Mouse (Mus musculus): Measurements from ENCODE around the gene Lonp2.

Lonp2 gene

DNA sequence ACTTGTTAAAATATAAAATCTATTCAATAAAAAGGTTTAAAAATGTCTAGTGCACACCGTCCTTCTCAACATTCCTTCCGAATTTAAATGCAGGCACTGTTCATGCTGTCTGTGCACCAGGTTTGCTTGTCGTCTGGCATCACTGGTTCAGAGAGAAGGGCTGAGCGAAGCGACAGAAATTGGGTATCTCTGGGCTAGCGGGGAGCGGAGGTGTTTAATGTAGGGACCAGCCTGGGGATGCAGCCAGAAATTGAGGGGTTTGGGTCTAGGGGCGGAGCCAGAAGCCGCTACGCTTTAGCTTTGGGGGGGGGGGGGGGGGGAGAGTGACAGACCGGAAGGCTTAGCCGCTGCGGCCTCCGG lies 312 bp upstream of the Lonp2 start:
- DNase-seq (ENCODE audit: low spot score in 2 of 2): no peak

DNA sequence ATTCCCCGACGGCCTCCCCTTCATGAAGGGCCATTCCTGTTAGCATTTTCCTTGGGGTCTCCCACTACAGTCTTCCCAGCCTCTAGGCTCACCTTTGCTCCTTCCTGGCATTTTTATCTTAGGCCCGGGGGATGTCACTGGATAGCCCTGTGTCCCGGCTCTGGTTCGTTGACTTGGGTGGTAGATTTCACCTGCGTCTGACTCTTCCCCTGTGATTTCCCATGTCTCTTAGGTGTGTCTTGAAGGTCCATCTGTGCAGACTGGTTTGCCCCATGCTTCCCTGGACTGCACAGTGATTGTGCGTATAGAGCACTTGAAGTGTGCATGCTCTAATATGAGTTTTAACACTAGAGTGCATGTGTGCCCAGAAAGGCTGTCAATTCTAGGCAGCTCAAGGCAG lies 1.1 kb downstream of the Lonp2 start:
- DNase-seq (ENCODE audit: low spot score in 2 of 2): no peak

DNA sequence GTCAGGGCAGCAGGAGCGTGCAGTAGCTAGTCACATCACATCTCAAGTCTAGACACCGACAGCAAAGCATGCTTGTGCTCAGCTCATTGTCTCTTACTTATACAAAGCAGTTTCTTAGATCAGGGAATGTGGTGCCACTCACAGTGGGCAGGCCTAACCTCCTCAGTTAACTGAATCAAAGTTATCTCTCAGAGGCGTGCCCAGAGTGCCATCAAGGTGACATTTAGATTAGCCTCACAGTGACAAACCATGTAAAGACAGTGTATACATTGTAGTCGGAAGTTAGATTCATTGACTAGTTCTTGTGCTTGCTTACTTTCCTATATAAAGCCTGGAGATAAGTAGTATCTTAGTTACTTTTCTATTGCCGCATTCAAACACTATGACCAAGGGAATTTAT lies 6.4 kb downstream of the Lonp2 start:
- DNase-seq (ENCODE audit: low spot score in 2 of 2): no peak

DNA sequence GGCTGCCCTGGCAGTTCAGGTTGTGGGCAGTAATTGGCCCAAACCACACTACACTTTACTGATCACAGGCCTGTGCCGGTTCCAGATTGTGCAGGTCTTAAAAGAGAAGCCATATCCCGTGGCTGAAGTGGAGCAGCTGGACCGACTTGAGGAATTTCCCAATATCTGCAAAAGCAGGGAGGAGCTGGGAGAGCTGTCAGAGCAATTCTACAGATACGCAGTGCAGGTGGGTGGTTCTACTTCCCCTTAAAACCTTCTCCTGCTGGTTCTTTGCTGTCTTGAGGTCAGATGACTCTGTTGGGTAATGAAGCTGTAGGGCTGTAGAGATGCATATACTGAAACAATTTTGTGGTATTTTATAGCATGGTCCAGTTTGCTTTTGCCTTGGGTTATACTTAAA lies 7.6 kb downstream of the Lonp2 start:
- no peak for DNase-seq (ENCODE audit: low spot score in 2 of 2)

DNA sequence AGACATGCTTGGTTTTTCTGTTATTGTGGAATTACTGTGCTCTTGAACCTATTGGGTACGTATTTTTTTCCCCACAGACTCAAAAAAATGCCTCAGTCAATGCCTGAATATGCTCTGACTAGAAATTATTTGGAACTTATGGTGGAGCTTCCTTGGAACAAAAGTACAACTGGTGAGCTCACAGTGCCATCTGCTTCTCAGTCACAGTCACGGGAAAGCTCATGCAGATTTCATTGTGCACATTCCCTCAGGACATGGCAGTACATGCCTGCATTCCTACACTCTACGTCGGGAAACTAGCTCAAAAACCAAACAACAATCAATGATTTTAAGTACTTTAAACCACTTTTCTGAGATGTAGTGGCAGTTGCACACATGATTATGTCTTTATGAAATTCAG lies 14.0 kb downstream of the Lonp2 start:
- DNase-seq (ENCODE audit: low spot score in 2 of 2): no peak

DNA sequence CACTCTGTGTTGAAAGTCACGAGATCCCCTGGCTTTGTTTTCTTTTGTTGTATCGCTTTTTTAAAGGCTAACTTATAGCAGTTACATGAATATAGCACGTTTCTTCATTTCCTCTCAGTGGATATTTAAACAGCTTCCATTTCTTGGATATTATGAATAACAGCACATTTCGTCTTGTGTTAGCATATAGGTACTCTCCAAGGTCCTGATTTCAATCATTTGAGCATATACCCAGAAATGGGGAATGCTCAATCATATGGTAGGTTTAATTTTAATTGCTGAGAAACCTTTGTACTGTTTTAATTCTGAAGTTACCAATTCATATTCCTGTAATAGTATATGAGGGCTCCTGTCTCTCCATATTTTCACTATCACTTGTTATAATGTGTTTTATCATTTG lies 15.1 kb downstream of the Lonp2 start:
- no peak for DNase-seq (ENCODE audit: low spot score in 2 of 2)

DNA sequence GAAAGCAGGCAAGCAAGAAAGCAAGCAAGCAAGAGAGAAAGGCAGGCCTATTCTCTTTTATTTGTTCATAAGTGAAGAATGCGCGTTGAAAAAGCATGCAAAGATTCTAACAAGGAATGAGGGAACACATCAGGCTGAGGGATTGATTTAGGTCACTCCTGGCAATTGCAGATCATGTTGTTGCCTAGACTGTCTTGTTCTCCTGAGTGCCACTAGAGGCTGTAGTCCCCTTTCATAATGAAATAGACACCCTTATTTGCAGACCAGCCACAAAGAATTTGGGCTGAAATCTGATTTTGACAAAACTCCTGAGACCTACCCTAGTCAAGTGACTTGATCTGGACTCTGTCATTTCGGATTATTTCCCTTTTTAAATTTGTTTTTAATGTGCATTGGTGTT lies 18.8 kb downstream of the Lonp2 start:
- DNase-seq (ENCODE audit: low spot score in 2 of 2): no peak

DNA sequence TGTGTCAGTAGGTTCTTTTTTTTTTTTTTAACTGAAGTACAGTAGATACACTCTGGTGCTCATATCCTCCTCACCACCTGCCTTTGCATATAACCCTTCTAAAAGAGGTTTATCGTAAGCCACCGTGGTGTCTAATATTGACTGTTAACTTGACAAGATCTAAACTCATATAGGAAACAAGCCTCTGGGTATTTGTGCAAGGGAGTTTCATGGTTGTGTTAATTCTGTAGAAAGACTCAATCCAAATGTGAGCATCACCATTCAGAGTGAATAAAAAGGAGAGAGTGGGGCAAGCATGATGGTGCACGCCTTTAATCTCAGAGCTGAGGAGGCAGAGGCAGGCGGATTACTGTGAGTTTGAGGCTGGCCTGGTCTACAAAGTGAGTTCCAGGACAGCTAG lies 20.8 kb downstream of the Lonp2 start:
- no peak for DNase-seq (ENCODE audit: low spot score in 2 of 2)

DNA sequence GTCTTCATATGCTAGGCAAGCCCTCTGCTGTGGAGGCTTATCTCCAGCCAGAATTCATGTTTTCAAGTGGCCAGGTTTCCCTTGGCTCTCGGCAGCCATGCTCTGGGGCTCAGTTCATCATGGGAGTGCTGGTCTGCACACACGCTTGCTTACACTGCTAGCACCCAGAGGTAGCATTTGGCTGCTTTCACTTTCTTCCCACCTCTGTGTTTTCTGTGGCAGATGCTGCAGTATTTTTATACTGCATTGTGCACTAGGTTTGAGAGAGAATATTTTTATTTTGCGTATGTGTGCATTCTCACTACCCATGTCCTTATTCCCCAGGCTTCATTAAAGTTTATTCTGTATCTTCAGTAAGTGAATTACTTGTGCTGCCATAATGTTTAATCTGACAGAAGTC lies 23.9 kb downstream of the Lonp2 start:
- no peak for DNase-seq (ENCODE audit: low spot score in 2 of 2)

DNA sequence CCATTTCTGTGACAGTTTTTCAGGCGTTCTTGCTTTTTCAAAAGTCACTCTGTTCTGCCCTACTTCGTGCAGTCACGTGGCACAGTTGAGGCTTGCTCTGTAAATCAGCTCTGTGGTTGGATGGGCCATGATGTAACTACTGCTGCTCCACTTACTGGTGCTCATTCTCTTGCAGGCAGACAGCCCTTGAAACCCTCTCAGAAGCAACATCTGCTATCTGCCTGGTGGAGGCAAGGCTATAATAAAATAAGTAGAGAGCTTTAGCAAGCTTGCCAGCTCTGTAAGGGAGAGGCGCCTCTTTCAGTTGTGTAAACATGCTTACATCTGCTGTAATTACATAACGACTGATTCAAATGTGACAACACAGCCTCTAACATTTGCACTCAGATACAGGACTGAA lies 27.6 kb downstream of the Lonp2 start:
- peak; percentile 29 to 58 for DNase-seq (ENCODE audit: low spot score in 2 of 2)

DNA sequence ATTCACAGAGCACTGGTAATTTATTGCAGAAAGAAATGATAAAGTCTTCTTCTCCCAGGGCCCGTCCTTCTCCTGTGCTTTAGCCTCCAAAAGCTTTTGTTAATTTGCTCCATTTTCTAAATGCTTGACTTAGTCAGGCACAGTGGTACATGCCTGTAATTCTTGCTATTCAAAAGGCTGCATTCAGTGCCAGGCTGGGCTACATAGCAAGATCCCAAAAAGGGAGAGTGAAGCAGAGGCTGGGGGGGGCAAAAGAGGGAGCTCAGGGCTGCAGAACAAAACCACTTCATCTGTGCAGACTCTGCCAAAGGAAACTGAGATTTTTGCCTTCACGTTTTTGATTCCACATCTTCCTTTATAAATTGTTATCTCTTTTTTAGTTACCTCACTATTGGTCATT lies 28.7 kb downstream of the Lonp2 start:
- DNase-seq (ENCODE audit: low spot score in 2 of 2): no peak

DNA sequence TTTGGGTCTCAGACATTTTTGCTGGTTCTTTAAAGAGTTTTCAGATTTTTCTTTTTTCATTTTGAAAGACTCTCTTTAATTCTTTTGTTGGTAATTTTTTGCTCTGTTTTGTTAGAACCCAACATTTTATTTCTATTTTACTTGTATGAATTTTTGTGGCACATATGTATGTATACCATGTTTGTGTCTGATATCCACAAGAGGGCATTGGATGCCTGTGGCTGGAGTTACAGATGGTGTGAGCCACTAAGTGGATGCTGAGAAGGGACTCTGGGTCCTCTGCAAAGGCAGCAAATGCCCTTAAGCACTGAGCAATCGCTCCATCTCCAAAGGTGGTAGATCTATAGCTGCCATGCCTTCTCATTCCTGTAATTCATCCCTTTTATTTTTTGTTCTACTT lies 30.7 kb downstream of the Lonp2 start:
- DNase-seq (ENCODE audit: low spot score in 2 of 2): no peak

DNA sequence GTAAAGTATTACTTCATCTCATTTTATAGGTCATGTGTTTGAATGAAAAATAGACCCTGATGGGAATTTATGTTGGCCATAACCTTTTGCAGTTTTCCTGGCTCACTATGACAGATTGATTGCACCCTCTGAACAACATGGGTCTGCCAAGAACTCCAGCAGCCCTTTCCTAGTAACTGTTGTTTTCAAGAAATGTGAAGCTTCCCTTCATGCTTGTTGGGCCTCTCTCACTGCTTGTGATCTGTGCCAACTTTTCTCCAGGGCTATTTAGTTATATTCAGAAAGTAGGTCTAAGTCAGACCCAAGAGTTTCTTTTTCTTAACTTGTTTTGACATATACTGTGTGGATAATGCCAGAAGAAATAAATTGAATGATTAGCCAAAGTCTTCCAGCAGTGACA lies 44.9 kb downstream of the Lonp2 start:
- no peak for DNase-seq (ENCODE audit: low spot score in 2 of 2)

DNA sequence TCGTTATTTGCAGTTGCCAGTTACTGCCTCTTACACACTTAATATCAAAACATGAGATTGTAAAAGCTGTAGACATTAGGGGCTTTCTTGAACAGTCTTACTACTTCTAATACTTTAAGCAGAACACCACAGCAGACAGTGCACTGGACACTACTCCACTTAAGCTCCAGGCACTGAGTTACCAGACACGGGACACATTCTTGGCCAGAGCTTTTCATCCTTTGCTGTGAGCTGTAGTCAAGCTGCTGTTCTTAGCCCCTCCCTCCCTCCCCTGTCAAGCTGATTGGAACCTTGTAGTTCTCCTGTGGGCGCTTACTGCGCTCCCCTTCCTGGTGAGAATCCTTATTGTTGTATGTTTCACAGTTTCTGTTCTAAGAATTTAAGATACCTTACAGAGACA lies 45.4 kb downstream of the Lonp2 start:
- no peak for DNase-seq (ENCODE audit: low spot score in 2 of 2)

DNA sequence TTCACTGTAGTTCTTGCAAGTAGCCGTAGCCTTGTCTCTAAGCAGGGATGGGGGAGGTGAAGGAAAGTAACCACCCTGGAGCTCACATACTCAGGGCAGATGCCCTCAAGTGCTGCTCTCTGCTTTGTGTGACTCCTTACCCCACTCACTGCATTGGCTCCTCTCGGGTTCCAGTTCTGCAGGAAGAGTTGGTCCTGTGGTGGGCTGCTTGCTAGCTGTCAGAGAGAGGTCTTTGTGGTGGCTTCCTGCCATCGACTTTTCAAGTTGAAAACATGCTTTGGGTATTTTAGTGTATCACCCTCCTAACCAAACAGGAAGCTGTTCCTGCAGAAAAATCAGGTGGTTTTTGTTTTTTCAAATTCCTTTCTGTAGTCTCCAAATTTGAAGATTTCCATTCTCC lies 62.8 kb downstream of the Lonp2 start:
- no peak for DNase-seq (ENCODE audit: low spot score in 2 of 2)

DNA sequence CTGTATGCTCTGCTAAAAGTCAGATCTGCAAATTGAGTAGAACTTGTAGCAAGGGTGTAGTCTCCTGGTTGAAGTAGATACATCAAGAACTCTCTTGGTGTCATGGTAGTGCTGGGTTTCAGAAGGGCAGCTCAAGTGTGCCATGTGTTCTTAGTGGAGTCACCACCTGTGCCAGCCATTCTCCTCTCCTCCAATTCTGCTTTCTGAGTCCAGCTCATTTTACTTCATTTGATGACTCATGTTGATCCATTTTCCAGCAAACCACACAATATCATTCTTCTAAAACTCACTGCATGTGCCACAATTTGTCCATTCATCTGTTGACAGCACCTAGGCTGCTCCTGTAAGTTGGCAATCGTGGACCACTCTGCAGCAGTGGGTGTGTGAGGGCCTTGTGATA lies 68.3 kb downstream of the Lonp2 start:
- no peak for DNase-seq (ENCODE audit: low spot score in 2 of 2)

DNA sequence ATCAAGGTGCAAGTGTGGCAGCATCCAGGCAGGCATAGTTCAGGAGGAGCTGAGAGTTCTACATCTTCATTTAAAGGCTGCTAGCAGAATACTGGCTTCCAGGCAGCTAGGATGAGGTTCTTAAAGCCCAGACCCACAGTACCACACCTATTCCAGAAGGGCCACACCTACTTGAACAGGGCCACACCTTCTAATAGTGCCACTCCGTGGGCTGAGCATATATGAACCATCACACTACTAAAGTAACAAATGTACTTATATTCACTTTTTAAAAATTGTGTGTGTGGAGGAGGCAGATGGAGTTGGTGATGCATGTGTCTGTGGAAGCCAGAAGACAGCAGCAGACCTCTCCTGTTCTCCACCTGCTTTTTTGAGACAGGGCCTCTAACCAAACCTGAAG lies 70.2 kb downstream of the Lonp2 start:
- no peak for DNase-seq (ENCODE audit: low spot score in 2 of 2)

DNA sequence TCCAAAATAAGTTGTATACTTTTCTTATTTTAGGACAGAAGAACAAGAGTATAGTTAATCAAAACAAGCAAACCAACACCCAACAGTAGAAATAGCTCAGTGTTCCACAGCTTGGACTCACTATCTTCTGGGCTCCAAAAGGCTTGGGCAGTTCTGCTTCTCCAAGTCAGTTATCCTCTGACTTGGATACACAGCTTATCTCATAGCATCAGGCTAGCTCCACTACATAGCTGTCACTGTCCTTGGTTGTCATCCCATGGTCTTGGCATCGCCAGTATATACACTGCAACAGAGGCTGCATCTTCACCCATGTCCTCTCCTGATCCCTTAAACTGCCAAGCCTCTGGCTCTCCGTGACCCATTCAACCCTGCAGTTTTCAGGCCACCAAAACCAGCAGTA lies 71.9 kb downstream of the Lonp2 start:
- DNase-seq (ENCODE audit: low spot score in 2 of 2): no peak

DNA sequence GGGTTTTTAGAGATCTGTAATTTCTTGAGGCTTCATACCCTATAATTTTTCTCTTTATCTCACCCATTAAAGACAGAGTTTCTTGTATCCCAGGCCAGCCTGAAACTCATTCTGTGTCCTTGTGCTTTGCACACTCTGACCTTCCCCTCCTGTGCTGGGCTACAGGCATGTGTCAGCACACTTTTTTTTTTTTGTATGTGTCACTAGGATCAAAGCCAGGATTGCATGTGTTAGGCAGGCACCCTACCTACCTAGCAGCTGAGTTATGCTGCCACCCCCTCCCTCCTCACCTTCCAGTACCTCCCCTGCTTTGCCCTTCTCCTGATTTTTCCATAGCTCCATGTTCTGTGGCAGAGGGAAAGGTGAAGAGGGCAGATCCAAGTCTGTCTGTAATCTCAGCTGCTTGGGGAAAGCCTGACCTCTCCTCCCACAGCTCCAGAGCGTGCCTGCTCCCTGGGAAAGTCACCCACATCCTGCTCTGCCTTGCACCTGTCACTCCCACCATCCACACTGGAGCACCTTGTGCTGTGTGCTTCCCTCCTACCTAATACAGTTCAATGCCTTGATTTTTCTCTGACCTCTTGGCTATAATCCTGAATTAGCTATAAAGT lies 75.1 kb downstream of the Lonp2 start:
- DNase-seq (ENCODE audit: low spot score in 2 of 2): no peak

DNA sequence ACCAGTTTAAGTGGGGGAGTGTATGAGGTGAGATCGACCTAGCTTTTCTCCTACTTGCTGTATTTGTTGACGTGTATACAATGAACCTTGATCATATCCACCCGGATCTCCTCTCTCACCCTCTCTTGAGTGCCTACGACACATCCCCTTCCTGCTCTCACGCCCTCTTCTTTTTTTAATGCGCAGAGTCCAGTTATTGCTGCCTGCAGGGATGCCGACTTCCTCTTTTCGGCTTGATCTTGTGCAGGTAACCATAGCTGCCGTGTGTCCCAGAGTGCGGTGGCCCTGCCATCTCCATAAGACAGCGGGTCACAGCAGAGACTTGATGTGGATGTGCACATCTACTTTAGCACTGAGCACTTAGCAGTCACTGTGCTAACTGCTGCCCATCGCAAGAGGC lies 75.6 kb downstream of the Lonp2 start:
- no peak for DNase-seq (ENCODE audit: low spot score in 2 of 2)

DNA sequence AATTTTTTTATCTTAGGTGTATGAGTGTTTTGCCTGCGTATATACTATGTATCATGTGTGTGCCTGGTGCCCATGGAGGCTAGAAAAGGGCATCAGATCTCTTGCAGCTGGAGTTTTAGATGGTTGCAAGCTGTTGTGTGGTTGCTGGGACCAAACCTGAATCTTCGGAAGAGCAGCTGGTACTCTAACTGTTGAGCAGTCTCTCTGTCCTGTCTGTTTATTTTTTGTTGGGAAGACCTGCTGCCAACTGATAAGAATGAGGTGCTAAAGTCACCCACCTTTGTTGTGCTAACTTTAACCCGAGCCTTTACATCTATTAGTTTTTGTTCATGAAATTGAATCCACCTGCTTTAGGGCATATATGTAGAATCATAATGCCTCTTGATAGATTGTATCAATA lies 78.6 kb downstream of the Lonp2 start:
- no peak for DNase-seq (ENCODE audit: low spot score in 2 of 2)

DNA sequence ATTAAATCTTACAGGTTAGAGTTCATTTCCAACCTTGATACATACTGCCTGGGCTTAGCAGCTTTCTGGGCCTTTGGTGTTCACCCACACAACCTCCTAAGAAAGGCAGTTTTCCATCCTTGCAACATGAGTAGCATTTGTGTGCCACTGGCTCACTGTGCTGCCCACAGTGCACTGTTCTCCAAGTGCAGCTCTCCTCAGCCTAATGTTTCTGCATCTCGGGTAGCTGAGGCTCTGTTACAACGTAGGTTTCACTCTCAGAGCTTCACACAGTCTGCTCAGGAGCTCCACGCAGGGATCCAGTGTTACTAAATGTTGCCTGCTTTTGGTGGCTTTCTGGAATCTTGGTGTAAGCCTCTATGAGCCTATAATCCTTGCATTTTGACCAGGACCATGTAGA lies 81.5 kb downstream of the Lonp2 start:
- no peak for DNase-seq (ENCODE audit: low spot score in 2 of 2)

DNA sequence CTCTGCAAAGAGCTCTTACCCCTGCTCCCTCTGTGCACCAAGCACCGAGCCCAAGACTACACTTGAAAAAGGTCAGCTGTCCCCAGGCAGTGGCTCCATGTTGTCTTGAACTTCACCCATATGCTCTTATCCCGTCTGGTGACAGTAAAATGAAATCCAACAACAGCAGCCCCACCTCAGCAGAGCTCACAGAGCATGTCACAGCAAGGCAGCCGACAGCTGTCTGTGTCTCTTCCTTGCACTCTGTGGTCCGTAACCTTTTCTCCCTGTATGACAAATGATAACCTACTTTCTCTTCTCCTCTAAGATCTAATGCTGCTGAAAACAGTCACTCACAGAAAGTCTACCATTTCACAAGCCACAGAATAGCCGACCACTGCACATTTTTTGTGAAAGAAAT lies 82.9 kb downstream of the Lonp2 start:
- DNase-seq (ENCODE audit: low spot score in 2 of 2): no peak

DNA sequence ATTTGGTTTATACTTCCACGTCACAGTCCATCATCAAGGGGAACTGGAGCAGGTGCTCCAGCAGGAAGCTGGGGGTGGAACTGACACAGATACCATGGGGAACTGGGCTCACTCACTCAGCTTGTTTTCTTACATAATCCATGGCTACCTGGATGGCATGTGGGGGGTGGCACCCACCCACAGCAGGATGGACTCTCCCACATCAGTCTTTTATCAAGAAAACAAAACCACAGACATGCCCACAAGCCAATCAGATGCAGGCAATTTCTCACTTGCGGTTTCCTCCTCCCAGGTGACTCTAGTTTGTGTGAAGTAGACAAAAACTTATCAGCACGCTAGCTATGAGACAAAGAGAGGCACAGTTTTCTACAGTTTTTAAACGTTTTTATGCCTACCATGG lies 84.0 kb downstream of the Lonp2 start:
- no peak for DNase-seq (ENCODE audit: low spot score in 2 of 2)

DNA sequence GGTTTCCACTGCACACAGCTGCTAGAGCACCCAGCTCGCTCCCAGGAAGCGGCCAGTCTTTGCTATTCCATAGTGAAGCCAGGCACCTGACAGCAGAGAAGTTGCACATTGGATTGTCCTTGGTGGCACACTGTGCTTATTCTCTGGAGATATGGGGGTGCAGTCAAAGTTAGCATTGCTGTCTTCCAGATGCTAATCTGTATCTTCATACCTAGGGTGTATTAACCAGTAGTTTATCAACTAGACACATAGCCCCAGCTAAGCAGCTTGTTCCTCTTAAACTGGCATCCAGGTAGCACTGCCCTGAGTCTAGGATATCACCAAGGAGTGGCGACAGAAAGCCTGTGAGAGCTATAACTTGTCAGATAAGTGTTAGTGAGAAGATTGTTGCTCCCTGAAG lies 88.8 kb downstream of the Lonp2 start:
- no peak for DNase-seq (ENCODE audit: low spot score in 2 of 2)
